In the genomic region with DNA sequence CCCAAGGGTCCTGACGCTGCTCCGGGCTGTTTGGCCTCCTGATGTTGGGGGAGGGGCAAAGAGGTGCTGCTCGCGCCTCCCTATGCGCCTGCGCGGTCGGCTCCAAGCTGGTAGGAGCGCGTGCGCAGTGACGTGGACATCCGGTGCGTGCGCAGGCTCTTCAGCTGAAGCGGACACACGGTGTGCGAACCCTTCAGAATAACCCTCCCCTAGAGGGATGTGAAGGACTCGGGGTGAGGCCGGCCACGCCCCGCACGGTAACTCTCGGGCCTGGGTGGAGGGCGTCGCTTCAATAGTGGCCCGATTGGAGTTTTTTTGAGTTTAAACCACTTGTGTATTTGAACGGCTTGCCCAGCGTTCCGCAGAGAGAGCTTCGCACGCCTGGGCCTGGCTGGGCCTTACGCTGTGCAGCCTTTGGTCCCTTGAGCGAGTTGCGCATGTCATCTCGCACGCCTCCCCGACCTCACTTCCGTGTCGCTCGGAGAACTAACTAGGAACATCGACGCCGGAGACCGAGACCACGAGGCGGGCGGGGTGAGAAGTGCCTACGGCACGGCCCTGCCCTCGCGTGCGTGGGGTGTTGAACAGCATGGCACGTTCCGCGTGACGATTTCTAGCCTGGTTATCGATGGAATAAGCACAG, we compare ENCODE assay signal across 8 mouse cellular contexts. TPM values are rescaled to one million over a fixed set of nuclear protein-coding genes. Genes with fewer than 3 reads are reported as not detected.
DNase-seq lines count a peak whose midpoint lies in the region; ATAC-seq lines count a peak whose summit lies in the region.

A gene (plus strand): TSS at position 139 of the 643 bp plus-strand sequence.

- peak; percentile 91 for ATAC-seq in CD4-positive, CD25-positive, alpha-beta regulatory T cell, adult 4 months
- peak; percentile 97 for ATAC-seq in heart, embryonic 14.5 days (ENCODE audit: insufficient number of reproducible peaks, insufficient read depth, low FRiP score, low read depth)
- ATAC-seq in liver, embryonic 13.5 days (ENCODE audit: low read depth) = peak; percentile 98
- ATAC-seq in stomach, embryonic 16.5 days (ENCODE audit: insufficient read depth, low FRiP score) = peak; percentile 99

- DNase-seq in c-Kit-negative CD71-positive TER-119-positive erythroid progenitor cells, embryonic 14.5 days (ENCODE audit: low read depth, low spot score) = peak; percentile 96
- peak; percentile 93 for DNase-seq in fibroblast of lung, adult 2 months (ENCODE audit: low read depth)
- peak; percentile 97 for DNase-seq in kidney, postnatal 14 days
- peak; percentile 97 for DNase-seq in liver, embryonic 13.5 days
- DNase-seq in neural tube, embryonic 10.5 days (ENCODE audit: extremely low spot score, low spot score) = peak; percentile 97

- H3K9me3 ChIP-seq in heart, embryonic 14.5 days (ENCODE audit: control insufficient read depth, low read length) = no peaks in the 10 kb centered on the region
- no peaks in the 10 kb centered on the region for H3K9me3 ChIP-seq in liver, embryonic 13.5 days (replicated peaks)
- H3K9me3 ChIP-seq in stomach, embryonic 16.5 days (replicated peaks; ENCODE audit: control insufficient read depth, low read length) = no peaks in the 10 kb centered on the region

- H3K27ac ChIP-seq in heart, embryonic 14.5 days (replicated peaks in 1 of 2; ENCODE audit: control insufficient read depth in 1 of 2, insufficient read depth in 1 of 2, low read depth in 2 of 2, low read length in 2 of 2) = peak within 1 kb of the TSS; percentile 85 to 96
- H3K27ac ChIP-seq in liver, embryonic 13.5 days = peak within 1 kb of the TSS; percentile 90
- peak within 1 kb of the TSS; percentile 96 for H3K27ac ChIP-seq in stomach, embryonic 16.5 days (ENCODE audit: low read length)

- H3K27me3 ChIP-seq in heart, embryonic 14.5 days (ENCODE audit: control insufficient read depth, insufficient read depth, low read length) = no peaks in the 10 kb centered on the region
- no peaks in the 10 kb centered on the region for H3K27me3 ChIP-seq in liver, embryonic 13.5 days
- no peaks in the 10 kb centered on the region for H3K27me3 ChIP-seq in stomach, embryonic 16.5 days (ENCODE audit: control insufficient read depth, insufficient read depth, low read length)

- H3K4me3 ChIP-seq in heart, embryonic 14.5 days (ENCODE audit: control insufficient read depth in 1 of 2, insufficient read depth in 1 of 2, low read depth in 1 of 2, low read length in 2 of 2) = peak within 1 kb of the TSS; percentile 47 to 71
- peak within 1 kb of the TSS; percentile 64 for H3K4me3 ChIP-seq in liver, embryonic 13.5 days (replicated peaks)
- peak within 1 kb of the TSS; percentile 66 for H3K4me3 ChIP-seq in stomach, embryonic 16.5 days (replicated peaks; ENCODE audit: low read length)

- WGBS in heart, embryonic 14.5 days = under 1% methylated on average over 58 of the region's 58 CpGs
- WGBS in liver, embryonic 13.5 days (ENCODE audit: insufficient replicate concordance) = under 1% methylated on average over 58 of the region's 58 CpGs
- WGBS in stomach, embryonic 16.5 days = under 1% methylated on average over 58 of the region's 58 CpGs

- H3K36me3 ChIP-seq in heart, embryonic 14.5 days (ENCODE audit: control insufficient read depth, insufficient read depth, low read length) = no peaks in the 10 kb centered on the region
- H3K36me3 ChIP-seq in liver, embryonic 13.5 days = no peaks in the 10 kb centered on the region
- H3K36me3 ChIP-seq in stomach, embryonic 16.5 days (ENCODE audit: control insufficient read depth, insufficient read depth, low read length) = no peaks in the 10 kb centered on the region

- H3K4me1 ChIP-seq in heart, embryonic 14.5 days (ENCODE audit: control insufficient read depth in 2 of 2, insufficient read depth in 2 of 2, low read length in 2 of 2) = peaks cover 11 to 25% of the 10 kb centered on the region in 2 experiments
- H3K4me1 ChIP-seq in liver, embryonic 13.5 days (replicated peaks) = peaks cover 35% of the 10 kb centered on the region
- peaks cover 11% of the 10 kb centered on the region for H3K4me1 ChIP-seq in stomach, embryonic 16.5 days (ENCODE audit: control insufficient read depth, insufficient read depth, low read length)

- H3K9ac ChIP-seq in heart, embryonic 14.5 days (ENCODE audit: low read length) = peak within 1 kb of the TSS; percentile 63
- peak within 1 kb of the TSS; percentile 71 for H3K9ac ChIP-seq in liver, embryonic 13.5 days
- H3K9ac ChIP-seq in stomach, embryonic 16.5 days (ENCODE audit: low read length) = peak within 1 kb of the TSS; percentile 78

- peak within 1 kb of the TSS; percentile 94 for H3K4me2 ChIP-seq in heart, embryonic 14.5 days (ENCODE audit: low read length)
- H3K4me2 ChIP-seq in liver, embryonic 13.5 days = peak within 1 kb of the TSS; percentile 96
- H3K4me2 ChIP-seq in stomach, embryonic 16.5 days (ENCODE audit: low read depth, low read length) = peak within 1 kb of the TSS; percentile 95

RNA-seq across cellular contexts. Expression of the gene that starts here (rescaled TPM):
- 10 to 100 TPM; 36.8 to 43.7 TPM for polyA plus RNA-seq in CD4-positive, CD25-positive, alpha-beta regulatory T cell, adult 4 months (2017; shearing (Covaris generic))
- 22.9 and 30.3 TPM in 2 replicates for polyA plus RNA-seq in heart, embryonic 14.5 days (2014; fragmentation: Nextera tagmentation; extraction: Ambion mirVana)
- polyA plus RNA-seq in liver, embryonic 13.5 days (2015; fragmentation: Nextera tagmentation; extraction: Ambion mirVana) = 6.6 and 8.0 TPM in 2 replicates
- 24.3 and 27.3 TPM in 2 replicates for polyA plus RNA-seq in stomach, embryonic 16.5 days (2015; fragmentation: Nextera tagmentation; extraction: Ambion mirVana)

Comparison
In these comparisons a context has a peak if more than half of its experiments do, and no peak if none do; other contexts are left out.
1. Peak in every context shown above with its lines: DNase-seq, ATAC-seq, H3K4me3 ChIP-seq and H3K27ac ChIP-seq.